Mouse (Mus musculus) c-Kit-positive CD71-positive TER-119-negative erythroid progenitor cells, embryonic 14.5 days (primary cell): ENCODE results near the gene Cby3.
"Not testable (repeated sequence)": the region's sequence is repeated elsewhere in the genome, so short reads cannot be mapped to it uniquely, and the experiment has no call there.

Experiments used
- DNase-seq: peaks from one replicate; pipeline ENCODE4 v3.0.0-alpha.2; 2013; ENCODE audit warnings: low read depth

The Cby3 gene

DNA sequence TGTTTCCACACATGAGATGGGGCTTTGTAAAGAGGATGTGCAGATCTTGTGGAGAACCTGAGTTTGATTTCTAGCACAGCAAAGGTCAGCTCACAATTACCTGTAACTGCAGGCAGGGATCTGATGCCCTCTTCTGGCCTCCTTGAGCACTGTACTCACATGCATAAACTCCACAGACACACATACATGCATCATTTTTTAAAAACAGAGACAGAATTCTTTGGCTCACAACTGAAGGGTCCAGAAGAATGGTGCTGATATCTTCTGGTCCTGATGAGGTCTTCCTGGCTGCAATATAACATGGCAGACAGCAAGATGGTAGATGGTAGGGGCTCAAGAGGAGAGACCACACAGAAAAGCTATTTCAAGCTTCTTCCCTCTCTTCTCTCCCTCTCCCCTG is at the start of gene Cby3:
Cby3 (plus strand) TSS at position 301 of the 400 bp plus-strand sequence.
- DNase-seq, result no peak

DNA sequence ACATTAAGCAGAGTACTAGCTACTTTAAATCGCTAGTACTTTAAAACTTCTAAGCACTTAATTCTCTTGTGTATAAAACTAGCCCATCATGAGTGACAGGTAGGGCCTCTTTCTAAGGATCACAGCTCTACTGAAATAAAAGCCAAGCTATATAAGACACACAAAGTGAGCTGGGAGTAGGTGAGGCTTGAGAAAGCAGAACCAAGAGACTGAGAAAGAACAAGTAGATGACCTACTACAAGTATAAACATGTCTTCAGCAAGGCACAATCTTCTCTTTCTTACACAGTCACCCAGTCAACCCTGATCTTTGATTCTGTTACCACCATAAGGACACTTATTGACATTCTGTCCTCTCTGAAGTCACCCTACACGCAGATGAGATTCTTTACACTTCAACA is 41.5 kb upstream of the Cby3 start:
- no peak for DNase-seq

DNA sequence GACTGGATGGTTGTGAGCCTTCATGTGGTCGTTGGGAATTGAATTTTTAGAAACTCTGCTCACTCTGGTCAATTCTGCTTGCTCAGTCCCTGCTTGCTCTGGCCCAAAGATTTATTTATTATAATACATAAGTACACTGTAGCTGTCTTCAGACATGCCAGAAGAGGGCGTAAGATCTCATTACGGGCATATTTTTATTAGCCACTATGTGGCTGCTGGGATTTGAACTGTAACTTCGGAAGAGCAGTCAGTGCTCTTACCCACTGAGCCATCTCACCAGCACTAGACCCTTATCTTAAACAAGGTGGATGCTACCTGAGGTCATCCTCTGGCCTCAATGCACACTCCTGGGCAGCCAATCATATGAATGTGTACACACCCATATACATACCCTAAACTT is 34.9 kb upstream of the Cby3 start:
- not testable (repeated sequence) for DNase-seq

- DNase-seq, result no peak
These were observed 33.0 kb upstream of the Cby3 start for GRCm38 (mm10) chr11:50321239-50321638.

DNA sequence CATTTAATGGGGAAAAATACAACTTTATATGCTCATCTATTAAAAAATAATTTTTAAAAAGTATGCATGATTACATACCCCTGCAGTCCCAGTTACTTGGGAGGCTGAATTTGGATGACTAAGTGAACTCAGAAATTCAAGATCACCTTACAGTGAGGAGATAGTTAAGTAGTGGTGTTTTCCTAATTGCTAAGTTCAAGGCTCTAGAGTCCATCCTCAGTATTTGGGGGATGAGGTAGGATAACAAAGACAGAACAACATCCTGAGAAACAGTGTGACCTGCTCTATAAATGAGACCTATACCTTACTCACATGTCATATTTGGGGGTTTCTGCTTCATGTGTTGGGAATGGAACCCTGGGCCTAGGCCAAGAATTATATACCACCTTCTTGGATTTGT is 31.9 kb upstream of the Cby3 start:
- no peak for DNase-seq

- peak; percentile 63 for DNase-seq
These were observed 30.4 kb upstream of the Cby3 start for GRCm38 (mm10) chr11:50323843-50324242.

- DNase-seq, result peak; percentile 29
These were observed 29.4 kb upstream of the Cby3 start for GRCm38 (mm10) chr11:50324751-50325471.

- DNase-seq, result peak; percentile 97
These were observed 28.6 kb upstream of the Cby3 start, which contains the start of gene Canx for GRCm38 (mm10) chr11:50325496-50326301. TSS of gene Canx (minus strand) at chr11:50325673.

GRCm38 (mm10) chr11:50326302-50326966 is 27.8 kb upstream of the Cby3 start:
- peak; percentile 30 for DNase-seq

DNA sequence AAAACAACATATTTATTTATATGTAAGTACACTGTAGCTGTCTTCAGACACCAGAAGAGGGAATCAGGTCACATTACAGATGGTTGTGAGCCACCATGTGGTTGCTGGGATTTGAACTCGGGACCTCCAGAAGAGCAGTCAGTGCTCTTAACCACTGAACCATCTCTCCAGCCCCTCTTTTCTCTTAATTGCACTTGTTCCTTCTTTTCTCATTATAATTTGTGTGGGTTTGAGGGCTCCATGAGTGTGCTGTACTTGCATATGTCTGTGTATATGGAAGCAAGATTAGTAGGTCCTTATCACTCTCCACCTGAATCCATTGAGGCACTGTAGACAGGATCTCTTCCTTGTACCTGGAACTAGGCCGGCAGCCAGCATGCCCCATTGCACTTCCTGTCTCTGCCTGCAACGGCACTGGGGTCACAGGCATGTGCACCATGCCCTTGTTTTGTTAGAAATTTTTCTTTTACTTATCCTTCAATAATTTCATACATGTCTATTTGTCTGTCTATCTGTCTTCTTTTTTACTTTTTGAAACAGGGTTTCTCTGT is 26.1 kb upstream of the Cby3 start:
- no peak for DNase-seq

DNA sequence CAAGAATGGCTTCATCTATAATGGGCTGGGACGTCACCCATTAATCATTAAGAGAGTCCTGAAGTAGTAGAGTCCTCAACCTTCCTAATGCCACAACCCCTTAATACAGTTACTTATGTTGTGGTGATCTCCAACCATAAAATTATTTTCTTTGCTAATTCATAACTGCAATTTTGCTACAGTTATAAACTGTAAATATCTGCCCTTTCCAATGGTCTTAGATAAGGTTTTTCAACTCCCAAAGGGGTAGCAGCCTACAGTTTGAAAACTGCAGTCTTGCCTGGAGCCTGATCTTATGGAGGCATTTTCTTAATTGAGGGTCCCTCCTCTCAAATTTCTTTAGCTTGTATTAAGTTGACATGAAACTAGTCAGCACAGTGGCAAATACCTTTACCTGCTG is 24.9 kb upstream of the Cby3 start:
- no peak for DNase-seq

DNA sequence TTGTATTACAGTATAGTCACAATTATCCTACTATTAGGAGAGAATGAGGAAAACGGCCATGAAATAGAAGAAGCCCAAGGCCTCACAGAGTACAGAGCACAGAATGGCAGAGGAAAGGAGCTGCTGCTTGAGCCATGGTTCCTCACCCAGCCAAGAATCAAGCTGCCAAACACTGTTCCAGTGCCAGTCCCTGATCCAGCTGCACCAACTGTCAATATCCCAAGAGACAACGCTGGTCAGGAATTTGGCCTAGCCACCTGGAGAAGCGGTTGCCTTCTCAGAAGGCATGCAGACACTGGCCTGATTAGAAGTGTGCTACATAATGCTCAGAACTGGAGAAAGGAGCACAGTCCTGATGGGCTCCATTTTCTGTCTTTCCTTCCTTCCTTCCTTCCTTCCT is 21.1 kb upstream of the Cby3 start:
- no peak for DNase-seq

- DNase-seq, result no peak
These were observed 18.1 kb upstream of the Cby3 start for GRCm38 (mm10) chr11:50336126-50336525.

- no peak for DNase-seq
These were observed 17.4 kb upstream of the Cby3 start for GRCm38 (mm10) chr11:50336891-50337290.

DNA sequence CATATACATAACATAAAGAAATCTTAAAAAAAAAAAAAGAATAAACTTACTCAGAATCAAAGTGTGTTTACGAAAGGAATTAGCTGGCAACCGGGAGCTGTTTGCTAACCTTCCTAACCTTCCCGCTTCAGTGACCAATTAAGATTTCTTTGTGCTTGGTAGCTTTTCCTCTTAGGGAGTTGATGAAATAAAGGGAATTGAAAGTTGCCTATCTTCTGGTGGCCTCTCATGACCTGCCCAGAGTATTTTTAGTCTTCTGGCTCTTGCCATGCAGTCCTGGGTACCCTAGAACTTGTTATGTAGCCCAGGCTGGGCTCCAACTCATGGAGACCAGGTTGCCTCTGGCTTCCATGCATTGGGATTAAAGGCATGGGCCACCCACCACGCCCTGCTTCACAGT is 8.8 kb upstream of the Cby3 start:
- DNase-seq, result no peak

GRCm38 (mm10) chr11:50346256-50347032 is 7.8 kb upstream of the Cby3 start:
- DNase-seq, result no peak

GRCm38 (mm10) chr11:50352177-50352576 is 2.1 kb upstream of the Cby3 start:
- no peak for DNase-seq

GRCm38 (mm10) chr11:50354851-50355250 is 589 bp downstream of the Cby3 start:
- DNase-seq, result no peak

DNA sequence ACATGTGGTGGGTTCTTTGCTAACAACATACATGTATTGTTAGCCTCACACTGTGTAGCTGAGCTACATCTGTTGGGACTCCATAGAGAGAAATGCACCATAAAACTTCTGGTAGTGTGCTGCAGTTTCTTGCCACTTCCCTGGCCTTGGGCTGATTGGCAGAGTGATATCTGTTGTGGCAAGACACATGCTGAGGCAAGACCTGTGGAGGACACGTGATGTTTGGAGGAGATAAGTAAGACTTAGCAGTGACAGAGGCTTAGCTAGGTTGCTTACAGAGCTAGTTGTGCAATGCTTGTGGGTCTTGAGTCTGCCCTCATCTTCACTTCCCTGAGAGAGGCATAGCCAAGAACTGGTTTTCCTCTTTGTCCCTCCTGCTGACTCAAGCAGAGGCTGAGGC is 1.1 kb downstream of the Cby3 start:
- no peak for DNase-seq

DNA sequence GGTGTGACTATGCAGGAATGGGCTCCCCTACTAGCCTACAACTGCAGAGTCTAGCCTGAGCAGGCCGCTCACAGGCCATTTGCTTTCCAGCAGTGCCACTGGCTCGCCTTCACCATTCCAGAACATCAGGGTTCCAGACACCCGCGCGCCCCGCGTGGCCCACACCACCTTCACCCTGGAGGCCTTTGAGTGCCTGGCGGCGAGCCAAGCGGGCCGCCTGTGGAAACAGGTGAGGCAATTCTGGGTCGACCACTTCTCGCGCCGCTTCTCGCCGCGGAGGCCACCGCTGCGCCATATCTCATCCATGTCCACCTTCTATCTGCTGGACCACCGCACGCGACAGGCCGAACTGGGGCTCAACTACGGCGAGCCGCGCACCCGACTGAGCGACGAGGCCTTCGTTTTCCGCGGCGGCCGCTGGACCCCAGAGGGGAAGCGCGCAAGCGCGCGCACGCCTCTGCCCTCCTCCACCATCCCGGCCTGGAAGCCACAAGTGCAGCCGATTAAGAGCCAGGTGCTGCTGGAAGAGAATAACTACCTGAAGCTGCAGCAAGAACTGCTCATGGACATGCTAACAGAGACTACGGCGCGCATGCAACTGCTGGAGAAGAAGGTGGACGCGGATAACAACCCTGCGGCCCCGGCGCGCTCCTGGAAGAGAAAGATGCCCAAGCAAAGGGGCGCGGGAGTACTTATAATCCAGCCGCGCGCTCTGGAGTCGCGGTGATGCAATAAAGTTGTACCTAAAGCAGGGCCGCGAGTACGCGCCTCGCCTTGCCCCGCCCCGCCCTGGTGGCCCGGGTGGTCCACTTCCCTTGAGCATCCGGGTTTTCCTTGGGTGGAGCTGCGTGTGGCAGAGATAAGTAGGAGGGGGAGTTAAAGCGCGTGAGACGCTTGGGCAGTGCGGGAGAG is 4.9 kb downstream of the Cby3 start:
- DNase-seq, result peak; percentile 45

- not testable (repeated sequence) for DNase-seq
These were observed 7.0 kb downstream of the Cby3 start for GRCm38 (mm10) chr11:50361282-50361681.
